Mouse (Mus musculus): ENCODE data around the gene Ankrd10.

GRCm38 (mm10) chr8:11618063-11618462 lies 17.5 kb downstream of the Ankrd10 start:
- no peak for TF ChIP-seq POLR2A (IDR thresholded peaks at IDR 0.05; ENCODE audit: extremely low read depth, insufficient read depth, low read length)
- no peak for TF ChIP-seq CTCF (IDR thresholded peaks at IDR 0.05; ENCODE audit: low read depth, low read length)

Measured in liver, adult 2 months (tissue).